Mouse (Mus musculus) right cerebral cortex, postnatal 25 days (tissue): ENCODE measurements around the gene Dcaf6.
A peak's percentile ranks its signal among the peaks of the same experiment; 100 is the strongest.

Experiments used
- DNase-seq: peaks from one replicate; pipeline ENCODE4 v3.0.0; 2022

Gene Dcaf6

GRCm38 (mm10) chr1:165320141-165320934 lies 139.9 kb downstream of the Dcaf6 start:
- DNase-seq, result peak; percentile 72

GRCm38 (mm10) chr1:165316361-165316760 lies 143.9 kb downstream of the Dcaf6 start:
- DNase-seq, result no peak

- DNase-seq, result no peak
Measured at GRCm38 (mm10) chr1:165308180-165308579, 152.1 kb downstream of the Dcaf6 start.

GRCm38 (mm10) chr1:165304341-165304740 lies 155.9 kb downstream of the Dcaf6 start:
- no peak for DNase-seq

GRCm38 (mm10) chr1:165303209-165303608 lies 157.1 kb downstream of the Dcaf6 start:
- no peak for DNase-seq

GRCm38 (mm10) chr1:165302455-165303208 lies 157.6 kb downstream of the Dcaf6 start:
- DNase-seq, result no peak

GRCm38 (mm10) chr1:165301567-165301966 lies 158.7 kb downstream of the Dcaf6 start:
- DNase-seq, result no peak

GRCm38 (mm10) chr1:165301108-165301507 lies 159.2 kb downstream of the Dcaf6 start:
- no peak for DNase-seq

- DNase-seq, result no peak
Measured at GRCm38 (mm10) chr1:165295489-165295888, 164.8 kb downstream of the Dcaf6 start, which contains the start of gene Gpr161. Gene Gpr161, plus strand, starts transcription at chr1:165295789.

- no peak for DNase-seq
Measured at GRCm38 (mm10) chr1:165291606-165292005, 168.7 kb downstream of the Dcaf6 start.

GRCm38 (mm10) chr1:165289831-165290230 lies 170.4 kb downstream of the Dcaf6 start:
- DNase-seq, result no peak

- no peak for DNase-seq
Measured at GRCm38 (mm10) chr1:165288165-165288564, 172.1 kb downstream of the Dcaf6 start.

- DNase-seq, result no peak
Measured at GRCm38 (mm10) chr1:165284096-165284495, 176.2 kb downstream of the Dcaf6 start.

GRCm38 (mm10) chr1:165282967-165283345 lies 177.3 kb downstream of the Dcaf6 start:
- no peak for DNase-seq

GRCm38 (mm10) chr1:165282222-165282966 lies 177.9 kb downstream of the Dcaf6 start:
- no peak for DNase-seq

GRCm38 (mm10) chr1:165281351-165282221 lies 178.7 kb downstream of the Dcaf6 start:
- peak; percentile 59 for DNase-seq

GRCm38 (mm10) chr1:165280741-165281140 lies 179.5 kb downstream of the Dcaf6 start:
- DNase-seq, result no peak
